Mouse (Mus musculus): Measurements from ENCODE around the gene Hrh1. TPM values are rescaled to one million over a fixed set of nuclear protein-coding genes. Genes with fewer than 3 reads are reported as not detected.

The Hrh1 gene
- polyA plus RNA-seq, 1 experiment from 2014 or later, result 0.04 TPM

DNA sequence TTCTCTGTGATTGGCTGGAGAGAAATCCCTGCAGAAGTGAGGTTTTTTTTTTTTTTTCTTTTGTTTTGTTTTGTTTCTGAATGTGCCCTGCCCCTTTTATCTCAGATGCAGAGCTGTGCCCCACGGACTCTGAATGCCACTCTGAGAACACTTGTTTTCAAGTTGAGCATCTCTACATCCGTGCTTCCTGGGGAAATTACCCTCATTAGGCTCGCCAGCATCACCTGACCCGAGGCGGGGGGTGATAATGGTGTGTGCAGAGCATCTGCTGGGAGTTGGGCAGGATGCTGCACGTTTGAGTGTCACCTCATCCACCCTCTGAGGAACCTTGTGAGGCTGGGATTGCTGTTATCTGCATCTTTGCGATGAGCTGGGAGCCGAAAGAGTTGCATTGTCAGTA is 14.2 kb downstream of the Hrh1 start:
- Histone ChIP-seq H3K27me3 (replicated peaks; ENCODE audit: control insufficient read depth, insufficient read depth, low read length) (0 out of 2 replicates have a peak, but pooled peaks cover 4% of the 10 kb centered on the region), H3K4me1 (replicated peaks; ENCODE audit: control insufficient read depth, insufficient read depth, low read length) (no peaks in the 10 kb centered on the region), H3K9me3 (ENCODE audit: control insufficient read depth, low read length) (no peaks in the 10 kb centered on the region), H3K4me2 (no peak overlapping the region), H3K9ac (ENCODE audit: low read depth, low read length) (no peak overlapping the region), H3K27ac (ENCODE audit: low read depth, low read length) (no peak overlapping the region), H3K4me3 (ENCODE audit: low read depth, low read length) (no peak overlapping the region), H3K36me3 (ENCODE audit: control insufficient read depth, insufficient read depth, low read length) (no peaks in the 10 kb centered on the region)
- DNase-seq (ENCODE audit: low spot score) (no peak), ATAC-seq (replicated peaks; ENCODE audit: low FRiP score) (no peak)
- 58% methylated on average over 8 of the region's 8 CpGs for whole genome bisulfite sequencing

DNA sequence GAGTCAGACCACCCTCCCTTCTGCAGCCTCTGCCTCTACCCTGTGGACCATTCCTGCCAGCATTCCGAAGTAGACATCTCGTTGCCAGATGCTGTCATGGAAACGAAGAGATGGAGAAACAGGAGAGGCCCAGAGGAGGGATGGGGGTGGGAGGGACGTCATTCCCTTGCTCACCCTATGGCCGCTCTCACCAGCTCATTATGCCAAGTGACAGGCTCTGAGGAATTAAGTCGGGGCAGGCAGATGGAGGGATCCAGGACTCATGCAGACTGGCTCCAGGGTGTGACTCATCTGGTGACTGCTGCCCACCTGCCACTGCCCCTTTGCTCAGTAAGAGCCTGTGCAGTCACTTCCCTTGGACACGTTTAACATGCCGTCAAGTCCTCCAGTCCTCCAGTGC is 16.8 kb downstream of the Hrh1 start:
- no peak overlapping the region for H3K27ac ChIP-seq (ENCODE audit: low read depth, low read length)
- H3K4me3 ChIP-seq (ENCODE audit: low read depth, low read length), result no peak overlapping the region
- no peaks in the 10 kb centered on the region for H3K4me1 ChIP-seq (replicated peaks; ENCODE audit: control insufficient read depth, insufficient read depth, low read length)
- H3K9me3 ChIP-seq (ENCODE audit: control insufficient read depth, low read length), result no peaks in the 10 kb centered on the region
- 67% methylated on average over 8 of the region's 8 CpGs for WGBS
- H3K27me3 ChIP-seq (replicated peaks; ENCODE audit: control insufficient read depth, insufficient read depth, low read length), result no peaks in the 10 kb centered on the region
- ATAC-seq (replicated peaks; ENCODE audit: low FRiP score) (no peak), DNase-seq (ENCODE audit: low spot score) (no peak)
- H3K9ac ChIP-seq (ENCODE audit: low read depth, low read length), result no peak overlapping the region
- H3K4me2 ChIP-seq, result no peak overlapping the region
- H3K36me3 ChIP-seq (ENCODE audit: control insufficient read depth, insufficient read depth, low read length), result no peaks in the 10 kb centered on the region

DNA sequence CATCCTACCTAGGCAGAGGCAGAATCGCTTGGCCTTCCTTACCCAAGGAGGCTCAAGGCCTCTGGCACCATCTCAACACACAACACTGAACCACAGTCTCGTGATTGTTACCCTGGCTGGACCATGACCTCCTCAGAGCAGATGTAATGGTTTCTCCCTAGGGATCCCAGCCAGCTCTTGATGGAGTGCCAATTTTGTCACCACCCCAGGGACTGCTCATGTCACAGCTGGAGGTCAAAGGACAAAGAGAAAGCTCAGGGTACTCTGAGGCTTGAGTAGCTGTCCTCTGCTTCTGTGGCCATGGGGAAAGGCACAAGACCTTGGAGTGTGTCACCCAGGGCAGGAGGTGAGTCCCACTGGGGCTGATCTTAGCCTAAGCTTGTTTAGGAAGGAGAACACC is 20.3 kb downstream of the Hrh1 start:
- Histone ChIP-seq H3K27ac (ENCODE audit: low read depth, low read length) (no peak overlapping the region), H3K4me3 (ENCODE audit: low read depth, low read length) (no peak overlapping the region), H3K36me3 (ENCODE audit: control insufficient read depth, insufficient read depth, low read length) (no peaks in the 10 kb centered on the region), H3K9me3 (ENCODE audit: control insufficient read depth, low read length) (no peaks in the 10 kb centered on the region), H3K27me3 (replicated peaks; ENCODE audit: control insufficient read depth, insufficient read depth, low read length) (no peaks in the 10 kb centered on the region), H3K4me2 (no peak overlapping the region), H3K4me1 (replicated peaks; ENCODE audit: control insufficient read depth, insufficient read depth, low read length) (no peaks in the 10 kb centered on the region), H3K9ac (ENCODE audit: low read depth, low read length) (no peak overlapping the region)
- no peak for DNase-seq (ENCODE audit: low spot score)
- ATAC-seq (replicated peaks; ENCODE audit: low FRiP score), result no peak
- WGBS, result 64% methylated on average over 2 of the region's 2 CpGs

DNA sequence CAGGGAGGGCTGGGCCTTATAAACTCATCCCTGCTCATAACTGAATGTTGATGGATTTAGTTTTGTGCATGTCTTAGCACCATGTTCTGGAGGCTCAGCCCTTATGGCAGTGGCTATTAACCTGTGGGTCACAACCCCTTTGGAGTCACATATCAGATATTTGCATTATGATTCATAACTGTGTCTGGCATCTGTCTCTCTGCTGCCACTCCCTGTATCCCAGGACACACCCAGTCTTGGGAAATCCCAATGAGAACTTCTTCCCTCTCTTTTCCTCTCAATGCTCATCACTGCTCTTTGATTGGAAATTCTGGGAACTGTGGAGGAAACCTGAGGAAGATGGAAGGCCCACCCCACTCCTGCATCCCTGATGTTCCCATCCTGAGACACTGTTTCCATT is 23.3 kb downstream of the Hrh1 start:
- Histone ChIP-seq H3K4me2 (no peak overlapping the region), H3K36me3 (ENCODE audit: control insufficient read depth, insufficient read depth, low read length) (no peaks in the 10 kb centered on the region), H3K4me1 (replicated peaks; ENCODE audit: control insufficient read depth, insufficient read depth, low read length) (no peaks in the 10 kb centered on the region), H3K4me3 (ENCODE audit: low read depth, low read length) (no peak overlapping the region), H3K27me3 (replicated peaks; ENCODE audit: control insufficient read depth, insufficient read depth, low read length) (no peaks in the 10 kb centered on the region), H3K27ac (ENCODE audit: low read depth, low read length) (no peak overlapping the region), H3K9ac (ENCODE audit: low read depth, low read length) (no peak overlapping the region), H3K9me3 (ENCODE audit: control insufficient read depth, low read length) (no peaks in the 10 kb centered on the region)
- no peak for DNase-seq (ENCODE audit: low spot score)
- ATAC-seq (replicated peaks; ENCODE audit: low FRiP score), result no peak

DNA sequence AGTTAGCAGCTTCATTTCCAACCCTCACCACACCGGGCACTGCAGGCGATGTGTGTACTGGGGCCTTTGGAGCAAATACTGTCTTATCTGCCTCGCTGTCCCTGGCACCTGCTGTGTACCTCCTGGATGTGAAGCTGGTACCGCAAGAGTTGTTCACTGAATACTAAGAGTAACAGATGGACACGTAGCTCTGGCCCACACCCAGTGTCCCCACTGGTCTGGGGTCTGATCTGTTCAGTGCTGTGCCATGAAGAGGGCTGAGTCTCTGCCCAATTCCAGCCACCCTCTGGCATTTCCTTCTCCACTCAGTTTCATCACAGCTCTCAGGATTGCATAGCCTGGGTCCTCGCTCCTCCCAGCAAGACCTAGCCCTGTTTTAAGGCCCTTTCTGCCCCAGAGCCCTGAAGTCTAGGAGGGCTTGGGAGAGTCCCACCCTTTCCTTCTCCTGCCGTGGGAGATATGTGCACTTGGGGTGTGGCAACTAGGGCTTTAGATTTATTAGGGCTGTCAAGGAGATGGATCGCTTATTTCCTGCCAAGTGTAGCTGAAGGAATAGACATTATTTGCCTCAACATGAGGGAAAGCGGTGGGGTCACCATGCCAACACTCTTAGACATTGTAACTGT is 25.4 kb downstream of the Hrh1 start:
- no peak overlapping the region for H3K4me3 ChIP-seq (ENCODE audit: low read depth, low read length)
- 64% methylated on average over 9 of the region's 9 CpGs for WGBS
- H3K27ac ChIP-seq (ENCODE audit: low read depth, low read length), result no peak overlapping the region
- ATAC-seq (replicated peaks; ENCODE audit: low FRiP score), result no peak
- H3K27me3 ChIP-seq (replicated peaks; ENCODE audit: control insufficient read depth, insufficient read depth, low read length), result no peaks in the 10 kb centered on the region
- H3K4me1 ChIP-seq (replicated peaks; ENCODE audit: control insufficient read depth, insufficient read depth, low read length), result no peaks in the 10 kb centered on the region
- H3K9ac ChIP-seq (ENCODE audit: low read depth, low read length), result no peak overlapping the region
- no peak overlapping the region for H3K4me2 ChIP-seq
- no peaks in the 10 kb centered on the region for H3K36me3 ChIP-seq (ENCODE audit: control insufficient read depth, insufficient read depth, low read length)
- H3K9me3 ChIP-seq (ENCODE audit: control insufficient read depth, low read length), result no peaks in the 10 kb centered on the region
- no peak for DNase-seq (ENCODE audit: low spot score)

DNA sequence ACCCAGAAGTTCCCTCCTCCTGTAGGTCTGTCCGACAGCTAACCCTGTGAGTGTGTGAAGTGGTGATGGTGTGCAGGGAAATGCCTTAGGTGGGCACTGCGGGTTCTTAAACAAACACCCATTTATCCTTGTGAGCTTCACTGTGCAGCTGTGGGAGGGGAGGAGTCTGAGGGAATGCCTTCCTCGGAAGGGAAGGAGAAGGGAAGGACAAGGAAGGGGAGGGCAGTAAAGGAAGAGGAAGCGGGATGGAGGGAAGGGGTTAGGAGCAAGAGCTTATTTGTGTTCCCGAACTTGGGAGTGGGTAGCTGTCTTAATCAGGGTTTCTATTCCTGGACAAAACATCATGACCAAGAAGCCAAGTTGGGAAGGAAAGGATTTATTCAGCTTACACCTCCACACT is 27.6 kb downstream of the Hrh1 start:
- no peak overlapping the region for H3K4me2 ChIP-seq
- no peaks in the 10 kb centered on the region for H3K36me3 ChIP-seq (ENCODE audit: control insufficient read depth, insufficient read depth, low read length)
- H3K27me3 ChIP-seq (replicated peaks; ENCODE audit: control insufficient read depth, insufficient read depth, low read length), result no peaks in the 10 kb centered on the region
- no peak overlapping the region for H3K4me3 ChIP-seq (ENCODE audit: low read depth, low read length)
- H3K27ac ChIP-seq (ENCODE audit: low read depth, low read length), result no peak overlapping the region
- no peaks in the 10 kb centered on the region for H3K9me3 ChIP-seq (ENCODE audit: control insufficient read depth, low read length)
- ATAC-seq (replicated peaks; ENCODE audit: low FRiP score) (no peak), DNase-seq (ENCODE audit: low spot score) (no peak)
- no peaks in the 10 kb centered on the region for H3K4me1 ChIP-seq (replicated peaks; ENCODE audit: control insufficient read depth, insufficient read depth, low read length)
- H3K9ac ChIP-seq (ENCODE audit: low read depth, low read length), result no peak overlapping the region
- WGBS, result 38% methylated on average over 5 of the region's 5 CpGs

DNA sequence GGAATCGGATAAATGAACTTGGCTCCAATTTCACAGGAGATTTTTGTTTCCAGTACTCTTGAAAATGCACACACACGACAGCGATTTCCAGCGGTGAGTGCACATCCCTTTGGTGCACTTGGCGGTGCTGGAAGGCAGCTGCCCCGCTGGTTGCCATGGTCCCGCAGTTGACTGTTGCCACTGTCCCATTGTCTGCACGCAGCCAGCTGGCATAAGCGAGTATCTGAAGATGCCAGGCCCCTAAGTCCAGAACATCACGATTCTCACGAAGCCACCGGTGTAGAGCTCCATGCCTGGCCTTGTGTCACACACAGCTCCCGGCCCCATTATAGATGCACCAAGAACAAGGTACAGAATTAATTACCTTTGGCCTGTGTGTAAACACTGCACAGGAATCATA is 29.9 kb downstream of the Hrh1 start:
- Histone ChIP-seq H3K27ac (ENCODE audit: low read depth, low read length) (no peak overlapping the region), H3K27me3 (replicated peaks; ENCODE audit: control insufficient read depth, insufficient read depth, low read length) (no peaks in the 10 kb centered on the region), H3K9ac (ENCODE audit: low read depth, low read length) (no peak overlapping the region), H3K36me3 (ENCODE audit: control insufficient read depth, insufficient read depth, low read length) (no peaks in the 10 kb centered on the region), H3K4me1 (replicated peaks; ENCODE audit: control insufficient read depth, insufficient read depth, low read length) (no peaks in the 10 kb centered on the region), H3K4me2 (no peak overlapping the region), H3K9me3 (ENCODE audit: control insufficient read depth, low read length) (no peaks in the 10 kb centered on the region), H3K4me3 (ENCODE audit: low read depth, low read length) (no peak overlapping the region)
- DNase-seq (ENCODE audit: low spot score), result no peak
- 89% methylated on average over 13 of the region's 13 CpGs for WGBS
- ATAC-seq (replicated peaks; ENCODE audit: low FRiP score), result no peak

DNA sequence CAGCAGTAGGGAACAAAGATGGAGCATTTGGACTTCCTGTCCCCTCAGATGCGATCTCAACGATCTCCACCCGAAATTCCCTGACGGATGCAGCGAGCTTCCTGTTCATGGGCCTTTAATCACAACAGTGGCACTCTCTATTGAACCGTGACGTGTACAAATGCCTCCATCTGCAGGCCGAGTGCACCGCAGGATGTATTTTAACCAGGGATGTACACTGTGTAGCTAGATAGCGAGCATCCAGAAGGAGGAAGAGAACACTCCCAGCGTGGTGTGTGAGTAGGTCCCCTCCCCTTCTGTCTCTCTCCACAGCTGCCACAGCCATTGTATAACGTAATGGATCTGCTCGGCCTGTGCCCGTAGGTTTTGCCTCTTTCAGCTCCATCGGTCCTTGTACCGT is 31.1 kb downstream of the Hrh1 start:
- no peaks in the 10 kb centered on the region for H3K4me1 ChIP-seq (replicated peaks; ENCODE audit: control insufficient read depth, insufficient read depth, low read length)

DNA sequence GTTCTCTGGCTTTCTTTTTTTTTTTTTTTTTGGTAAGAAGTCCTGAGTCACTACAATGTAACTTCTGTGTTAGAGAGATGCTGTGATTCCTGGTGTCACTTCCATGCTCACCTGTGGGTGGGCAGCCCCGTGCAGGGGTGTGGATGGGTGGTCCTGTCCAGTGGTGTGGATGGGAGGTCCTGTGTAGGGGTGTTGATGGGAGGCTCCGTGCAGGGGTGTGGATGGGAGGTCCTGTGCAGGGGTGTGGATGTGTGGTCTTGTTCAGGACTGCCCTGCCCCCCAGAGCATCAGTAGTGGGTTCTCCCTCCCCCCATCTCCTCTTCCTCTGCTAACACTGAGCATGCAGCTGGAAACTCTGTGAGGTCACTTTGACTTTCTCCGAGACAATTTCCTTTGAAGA is 34.9 kb downstream of the Hrh1 start:
- Histone ChIP-seq H3K4me3 (ENCODE audit: low read depth, low read length) (no peak overlapping the region), H3K9ac (ENCODE audit: low read depth, low read length) (no peak overlapping the region), H3K4me2 (no peak overlapping the region), H3K27ac (ENCODE audit: low read depth, low read length) (no peak overlapping the region), H3K27me3 (replicated peaks; ENCODE audit: control insufficient read depth, insufficient read depth, low read length) (no peaks in the 10 kb centered on the region), H3K36me3 (ENCODE audit: control insufficient read depth, insufficient read depth, low read length) (no peaks in the 10 kb centered on the region), H3K4me1 (replicated peaks; ENCODE audit: control insufficient read depth, insufficient read depth, low read length) (no peaks in the 10 kb centered on the region), H3K9me3 (ENCODE audit: control insufficient read depth, low read length) (no peaks in the 10 kb centered on the region)
- DNase-seq (ENCODE audit: low spot score), result no peak
- WGBS, result 58% methylated on average over 3 of the region's 3 CpGs
- ATAC-seq (replicated peaks; ENCODE audit: low FRiP score), result no peak

More for the DNA sequence above, 31.1 kb downstream of the Hrh1 start:
- no peak for ATAC-seq (replicated peaks; ENCODE audit: low FRiP score)
- Histone ChIP-seq H3K4me3 (ENCODE audit: low read depth, low read length) (no peak overlapping the region), H3K27ac (ENCODE audit: low read depth, low read length) (no peak overlapping the region), H3K27me3 (replicated peaks; ENCODE audit: control insufficient read depth, insufficient read depth, low read length) (no peaks in the 10 kb centered on the region), H3K4me2 (no peak overlapping the region), H3K9me3 (ENCODE audit: control insufficient read depth, low read length) (no peaks in the 10 kb centered on the region), H3K36me3 (ENCODE audit: control insufficient read depth, insufficient read depth, low read length) (no peaks in the 10 kb centered on the region), H3K9ac (ENCODE audit: low read depth, low read length) (no peak overlapping the region)
- DNase-seq (ENCODE audit: low spot score), result no peak
- WGBS, result 68% methylated on average over 16 of the region's 16 CpGs
